Mouse (Mus musculus): ENCODE measurements around the gene Colca2. TPM values are rescaled to one million over a fixed set of nuclear protein-coding genes. Genes with fewer than 3 reads are reported as not detected.

Colca2 gene
- polyA plus RNA-seq, 1 experiment from 2014 or later: 1.0 TPM

GRCm38 (mm10) chr9:51312554-51313317, 34.4 kb upstream of the Colca2 start:
- no peak for ATAC-seq (replicated peaks; ENCODE audit: low FRiP score)

DNA sequence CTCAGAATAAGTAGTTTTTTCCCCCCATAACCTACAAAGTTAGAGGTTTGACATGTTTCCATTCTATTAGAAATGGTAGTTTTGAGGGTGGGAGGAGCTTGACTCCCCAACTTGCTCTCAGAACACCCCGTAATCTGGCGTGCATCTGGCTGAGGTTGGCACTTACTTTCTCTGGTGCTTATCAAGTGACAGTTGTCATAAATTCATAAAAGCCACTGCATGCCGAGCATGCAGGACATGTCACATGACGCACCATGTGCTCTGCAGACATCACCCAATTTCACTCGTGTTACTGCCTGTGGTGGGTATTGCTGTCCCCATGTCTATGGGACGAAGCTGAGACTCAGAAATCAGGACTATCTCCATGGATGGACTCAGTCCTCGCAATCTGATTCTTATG, 32.1 kb upstream of the Colca2 start:
- no peak for ATAC-seq (replicated peaks; ENCODE audit: low FRiP score)
- no peaks in the 10 kb centered on the region for H3K27me3 ChIP-seq (ENCODE audit: control insufficient read depth, insufficient read depth, low read length)
- H3K9ac ChIP-seq (ENCODE audit: low read length): no peak overlapping the region
- WGBS: 96% methylated on average over 7 of the region's 7 CpGs
- H3K27ac ChIP-seq (ENCODE audit: low read depth, low read length): no peak overlapping the region
- no peaks in the 10 kb centered on the region for H3K4me1 ChIP-seq (replicated peaks; ENCODE audit: control insufficient read depth, insufficient read depth, low read length)
- no peak overlapping the region for H3K4me2 ChIP-seq (ENCODE audit: low read depth, low read length, severe bottlenecking)
- H3K4me3 ChIP-seq (ENCODE audit: low read depth, low read length): no peak overlapping the region
- DNase-seq (ENCODE audit: low spot score): no peak
- H3K36me3 ChIP-seq (ENCODE audit: control insufficient read depth, insufficient read depth, low read length): no peaks in the 10 kb centered on the region
- no peaks in the 10 kb centered on the region for H3K9me3 ChIP-seq (ENCODE audit: control insufficient read depth, low read length)

More at GRCm38 (mm10) chr9:51312554-51313317, 34.4 kb upstream of the Colca2 start:
- Histone ChIP-seq H3K9me3 (ENCODE audit: control insufficient read depth, low read length) (no peaks in the 10 kb centered on the region), H3K4me2 (ENCODE audit: low read depth, low read length, severe bottlenecking) (no peak overlapping the region), H3K36me3 (ENCODE audit: control insufficient read depth, insufficient read depth, low read length) (no peaks in the 10 kb centered on the region), H3K4me3 (ENCODE audit: low read depth, low read length) (no peak overlapping the region), H3K9ac (ENCODE audit: low read length) (no peak overlapping the region), H3K27ac (ENCODE audit: low read depth, low read length) (no peak overlapping the region), H3K27me3 (ENCODE audit: control insufficient read depth, insufficient read depth, low read length) (no peaks in the 10 kb centered on the region), H3K4me1 (replicated peaks; ENCODE audit: control insufficient read depth, insufficient read depth, low read length) (no peaks in the 10 kb centered on the region)
- 75% methylated on average over 18 of the region's 18 CpGs for WGBS
- no peak for DNase-seq (ENCODE audit: low spot score)

GRCm38 (mm10) chr9:51306351-51306750, 28.0 kb upstream of the Colca2 start:
- no peaks in the 10 kb centered on the region for H3K36me3 ChIP-seq (ENCODE audit: control insufficient read depth, insufficient read depth, low read length)
- no peaks in the 10 kb centered on the region for H3K4me1 ChIP-seq (replicated peaks; ENCODE audit: control insufficient read depth, insufficient read depth, low read length)
- H3K27ac ChIP-seq (ENCODE audit: low read depth, low read length): no peak overlapping the region
- H3K4me3 ChIP-seq (ENCODE audit: low read depth, low read length): no peak overlapping the region
- ATAC-seq (replicated peaks; ENCODE audit: low FRiP score) (no peak), DNase-seq (ENCODE audit: low spot score) (no peak)
- WGBS: 95% methylated on average over 3 of the region's 3 CpGs
- no peaks in the 10 kb centered on the region for H3K27me3 ChIP-seq (ENCODE audit: control insufficient read depth, insufficient read depth, low read length)
- H3K4me2 ChIP-seq (ENCODE audit: low read depth, low read length, severe bottlenecking): no peak overlapping the region
- no peaks in the 10 kb centered on the region for H3K9me3 ChIP-seq (ENCODE audit: control insufficient read depth, low read length)
- H3K9ac ChIP-seq (ENCODE audit: low read length): no peak overlapping the region

- DNase-seq (ENCODE audit: low spot score) (no peak), ATAC-seq (replicated peaks; ENCODE audit: low FRiP score) (no peak)
- no peaks in the 10 kb centered on the region for H3K36me3 ChIP-seq (ENCODE audit: control insufficient read depth, insufficient read depth, low read length)
Measured at GRCm38 (mm10) chr9:51305146-51305545, 26.8 kb upstream of the Colca2 start.

GRCm38 (mm10) chr9:51303980-51304379, 25.6 kb upstream of the Colca2 start:
- H3K27ac ChIP-seq (ENCODE audit: low read depth, low read length): no peak overlapping the region
- no peak for ATAC-seq (replicated peaks; ENCODE audit: low FRiP score)
- no peak overlapping the region for H3K9ac ChIP-seq (ENCODE audit: low read length)
- no peak overlapping the region for H3K4me3 ChIP-seq (ENCODE audit: low read depth, low read length)
- no peaks in the 10 kb centered on the region for H3K9me3 ChIP-seq (ENCODE audit: control insufficient read depth, low read length)
- no peaks in the 10 kb centered on the region for H3K27me3 ChIP-seq (ENCODE audit: control insufficient read depth, insufficient read depth, low read length)
- no peaks in the 10 kb centered on the region for H3K36me3 ChIP-seq (ENCODE audit: control insufficient read depth, insufficient read depth, low read length)
- DNase-seq (ENCODE audit: low spot score): no peak
- no peaks in the 10 kb centered on the region for H3K4me1 ChIP-seq (replicated peaks; ENCODE audit: control insufficient read depth, insufficient read depth, low read length)
- WGBS: 80% methylated on average over 5 of the region's 5 CpGs
- no peak overlapping the region for H3K4me2 ChIP-seq (ENCODE audit: low read depth, low read length, severe bottlenecking)

More at GRCm38 (mm10) chr9:51305146-51305545, 26.8 kb upstream of the Colca2 start:
- H3K4me2 ChIP-seq (ENCODE audit: low read depth, low read length, severe bottlenecking): no peak overlapping the region
- H3K4me3 ChIP-seq (ENCODE audit: low read depth, low read length): no peak overlapping the region
- 79% methylated on average over 3 of the region's 3 CpGs for WGBS
- no peak overlapping the region for H3K27ac ChIP-seq (ENCODE audit: low read depth, low read length)
- no peak overlapping the region for H3K9ac ChIP-seq (ENCODE audit: low read length)
- no peaks in the 10 kb centered on the region for H3K4me1 ChIP-seq (replicated peaks; ENCODE audit: control insufficient read depth, insufficient read depth, low read length)
- no peaks in the 10 kb centered on the region for H3K27me3 ChIP-seq (ENCODE audit: control insufficient read depth, insufficient read depth, low read length)
- H3K9me3 ChIP-seq (ENCODE audit: control insufficient read depth, low read length): no peaks in the 10 kb centered on the region

GRCm38 (mm10) chr9:51293541-51293940, 15.2 kb upstream of the Colca2 start:
- H3K4me3 ChIP-seq (ENCODE audit: low read depth, low read length): no peak overlapping the region
- DNase-seq (ENCODE audit: low spot score) (no peak), ATAC-seq (replicated peaks; ENCODE audit: low FRiP score) (no peak)
- no peaks in the 10 kb centered on the region for H3K27me3 ChIP-seq (ENCODE audit: control insufficient read depth, insufficient read depth, low read length)
- WGBS: 82% methylated on average over 8 of the region's 8 CpGs
- H3K9ac ChIP-seq (ENCODE audit: low read length): no peak overlapping the region
- H3K4me1 ChIP-seq (replicated peaks; ENCODE audit: control insufficient read depth, insufficient read depth, low read length): no peaks in the 10 kb centered on the region
- H3K4me2 ChIP-seq (ENCODE audit: low read depth, low read length, severe bottlenecking): no peak overlapping the region
- no peak overlapping the region for H3K27ac ChIP-seq (ENCODE audit: low read depth, low read length)
- no peaks in the 10 kb centered on the region for H3K9me3 ChIP-seq (ENCODE audit: control insufficient read depth, low read length)
- H3K36me3 ChIP-seq (ENCODE audit: control insufficient read depth, insufficient read depth, low read length): no peaks in the 10 kb centered on the region

DNA sequence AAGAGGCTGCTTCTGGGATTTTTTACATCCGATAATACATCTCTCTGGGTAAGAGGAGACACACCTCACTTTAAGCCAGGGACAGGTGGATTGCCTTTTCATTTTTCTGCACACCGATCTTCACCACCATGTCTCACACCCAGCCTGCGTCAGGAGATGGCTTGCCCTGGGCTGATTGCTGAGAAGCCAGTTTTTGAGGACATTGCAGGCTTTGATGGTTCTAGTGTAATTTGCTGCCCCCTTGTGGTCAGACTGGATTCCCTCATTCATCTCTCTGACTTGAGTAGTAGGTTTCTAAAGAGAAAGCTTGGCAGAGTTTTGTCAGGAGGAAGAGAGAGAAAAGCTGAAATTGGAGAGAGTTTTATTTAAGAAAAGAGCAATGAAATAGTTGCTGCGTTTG, 14.3 kb upstream of the Colca2 start:
- Histone ChIP-seq H3K4me3 (ENCODE audit: low read depth, low read length) (no peak overlapping the region), H3K9ac (ENCODE audit: low read length) (no peak overlapping the region), H3K4me1 (replicated peaks; ENCODE audit: control insufficient read depth, insufficient read depth, low read length) (no peaks in the 10 kb centered on the region), H3K4me2 (ENCODE audit: low read depth, low read length, severe bottlenecking) (no peak overlapping the region), H3K36me3 (ENCODE audit: control insufficient read depth, insufficient read depth, low read length) (no peaks in the 10 kb centered on the region), H3K27me3 (ENCODE audit: control insufficient read depth, insufficient read depth, low read length) (no peaks in the 10 kb centered on the region), H3K27ac (ENCODE audit: low read depth, low read length) (no peak overlapping the region), H3K9me3 (ENCODE audit: control insufficient read depth, low read length) (no peaks in the 10 kb centered on the region)
- ATAC-seq (replicated peaks; ENCODE audit: low FRiP score): no peak; the same call in 1 of the 2 replicates
- peak; percentile 85 for DNase-seq (ENCODE audit: low spot score)
- WGBS: 36% methylated on average over 4 of the region's 4 CpGs

GRCm38 (mm10) chr9:51290980-51291379, 12.6 kb upstream of the Colca2 start:
- H3K27me3 ChIP-seq (ENCODE audit: control insufficient read depth, insufficient read depth, low read length): no peaks in the 10 kb centered on the region
- H3K9ac ChIP-seq (ENCODE audit: low read length): no peak overlapping the region
- H3K4me1 ChIP-seq (replicated peaks; ENCODE audit: control insufficient read depth, insufficient read depth, low read length): no peaks in the 10 kb centered on the region
- H3K4me3 ChIP-seq (ENCODE audit: low read depth, low read length): no peak overlapping the region
- 64% methylated on average over 4 of the region's 4 CpGs for WGBS
- H3K4me2 ChIP-seq (ENCODE audit: low read depth, low read length, severe bottlenecking): no peak overlapping the region
- no peak for DNase-seq (ENCODE audit: low spot score)
- no peak overlapping the region for H3K27ac ChIP-seq (ENCODE audit: low read depth, low read length)
- no peak for ATAC-seq (replicated peaks; ENCODE audit: low FRiP score)
- H3K9me3 ChIP-seq (ENCODE audit: control insufficient read depth, low read length): no peaks in the 10 kb centered on the region
- no peaks in the 10 kb centered on the region for H3K36me3 ChIP-seq (ENCODE audit: control insufficient read depth, insufficient read depth, low read length)

DNA sequence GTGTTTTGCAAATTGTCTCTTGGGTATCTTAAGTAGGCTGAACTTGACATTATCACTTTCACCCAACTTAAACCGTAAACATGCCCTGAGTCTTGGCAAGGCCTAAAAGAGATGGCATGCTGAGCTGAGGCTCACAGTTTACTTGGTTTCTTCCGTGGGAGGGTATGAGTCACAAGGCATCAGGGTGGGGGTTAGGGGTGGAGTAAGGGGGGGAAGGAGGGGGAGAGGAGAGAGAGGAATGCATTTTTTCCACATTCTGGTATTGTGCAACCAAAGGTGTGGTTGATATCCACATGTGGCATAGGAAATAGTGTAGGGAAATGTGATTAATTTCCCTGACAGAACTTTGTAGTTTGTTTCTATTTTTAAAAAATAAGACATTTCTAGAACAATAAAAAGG, 7.7 kb upstream of the Colca2 start:
- DNase-seq (ENCODE audit: low spot score): no peak
- no peak overlapping the region for H3K9ac ChIP-seq (ENCODE audit: low read length)
- H3K27me3 ChIP-seq (ENCODE audit: control insufficient read depth, insufficient read depth, low read length): no peaks in the 10 kb centered on the region
- no peaks in the 10 kb centered on the region for H3K36me3 ChIP-seq (ENCODE audit: control insufficient read depth, insufficient read depth, low read length)
- H3K4me1 ChIP-seq (replicated peaks; ENCODE audit: control insufficient read depth, insufficient read depth, low read length): no peaks in the 10 kb centered on the region
- H3K4me3 ChIP-seq (ENCODE audit: low read depth, low read length): no peak overlapping the region
- 62% methylated on average over 2 of the region's 2 CpGs for WGBS
- ATAC-seq (replicated peaks; ENCODE audit: low FRiP score): no peak
- H3K4me2 ChIP-seq (ENCODE audit: low read depth, low read length, severe bottlenecking): no peak overlapping the region
- no peak overlapping the region for H3K27ac ChIP-seq (ENCODE audit: low read depth, low read length)
- no peaks in the 10 kb centered on the region for H3K9me3 ChIP-seq (ENCODE audit: control insufficient read depth, low read length)

Measured in forebrain, embryonic 11.5 days (tissue).